Mouse (Mus musculus) midbrain, embryonic 15.5 days (tissue): ENCODE measurements around the gene Hdac11. TPM values are rescaled to one million over a fixed set of nuclear protein-coding genes. Genes with fewer than 3 reads are reported as not detected.

Experiments used
- ATAC-seq: fragments of 200-750 bp; cut with Nextera tagmentation; replicated peaks from 2 replicates; pipeline ENCODE4 v1.8.0; 2017; ENCODE audit warnings: moderate TSS enrichment
- H3K27ac ChIP-seq: fragments of 300-500 bp; sonication (generic); 2 replicates; pipeline ENCODE4 v1.5.1; 2015; ENCODE audit warnings: mild to moderate bottlenecking, inconsistent platforms
- H3K27me3 ChIP-seq: fragments of 300-500 bp; sonication (generic); replicated peaks from 2 replicates; pipeline ENCODE4 v1.6.1; 2015; ENCODE audit warnings: inconsistent platforms
- H3K36me3 ChIP-seq: fragments of 300-500 bp; sonication (generic); replicated peaks from 2 replicates; pipeline ENCODE4 v1.6.1; 2015; ENCODE audit warnings: inconsistent platforms
- H3K4me1 ChIP-seq: fragments of 300-500 bp; sonication (generic); 2 replicates; pipeline ENCODE4 v1.6.1; 2015; ENCODE audit warnings: inconsistent platforms
- H3K4me2 ChIP-seq: fragments of 300-500 bp; sonication (generic); 2 replicates; pipeline ENCODE4 v1.6.1; 2015; ENCODE audit warnings: inconsistent platforms, mild to moderate bottlenecking, moderate library complexity
- H3K4me3 ChIP-seq: fragments of 300-500 bp; sonication (generic); 2 replicates; pipeline ENCODE4 v1.5.1; 2015; ENCODE audit warnings: mild to moderate bottlenecking, inconsistent platforms
- H3K9ac ChIP-seq: fragments of 300-500 bp; sonication (generic); 2 replicates; pipeline ENCODE4 v1.6.1; 2015; ENCODE audit warnings: mild to moderate bottlenecking, inconsistent platforms
- H3K9me3 ChIP-seq: fragments of 300-500 bp; sonication (generic); 2 replicates; pipeline ENCODE4 v1.6.1; 2016; ENCODE audit warnings: inconsistent platforms
- WGBS: fragments of 180-500 bp; shearing (Covaris S2); methylation state at CpG from one replicate; pipeline ENCODE4 v1.1.7; 2015; ENCODE audit warnings: mixed read lengths; 5-methylcytosine and 5-hydroxymethylcytosine counted together
- polyA plus RNA-seq: library from polyadenylated mRNA; unstranded; fragments of >200 nt; fragmentation: Nextera tagmentation; extraction: Ambion mirVana; gene quantifications from 2 replicates; pipeline ENCODE4 v1.2.1, GENCODE M21; 2015

The Hdac11 gene
- polyA plus RNA-seq, 1 experiment from 2014 or later: 46.5 TPM

DNA sequence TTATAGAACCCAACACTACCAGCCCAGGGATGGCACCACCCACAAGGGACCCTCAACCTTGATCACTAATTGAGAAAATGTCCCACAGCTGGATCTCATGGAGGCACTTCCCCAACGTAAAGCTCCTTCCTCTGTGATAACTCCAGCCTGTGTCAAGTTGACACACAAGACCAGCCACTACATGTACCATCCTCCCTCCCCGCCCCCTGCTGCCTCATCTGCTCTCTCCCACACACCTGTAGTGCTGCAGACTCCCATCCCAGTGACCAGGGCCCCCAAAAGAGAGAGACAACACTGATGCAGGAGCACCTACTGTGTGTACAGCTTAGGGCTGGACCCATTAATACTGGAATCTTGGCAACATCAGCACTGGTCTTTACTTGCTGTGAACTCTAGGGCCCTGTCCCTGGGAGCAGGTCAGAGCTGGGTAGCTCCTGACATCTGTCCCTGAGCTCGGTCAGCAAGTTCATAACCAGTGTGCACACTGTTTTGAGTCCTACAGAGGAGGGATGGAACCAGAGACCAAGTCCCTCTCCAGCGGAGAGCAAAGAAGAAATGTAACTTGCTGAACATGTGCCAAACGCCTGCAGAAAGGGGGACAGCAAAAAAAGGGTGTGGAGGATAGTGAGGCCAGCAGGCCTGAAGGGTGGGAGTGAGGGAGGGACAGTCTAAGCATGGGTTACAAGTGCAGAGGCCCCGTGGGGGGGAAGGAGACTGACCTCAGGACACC is 5.2 kb downstream of the Hdac11 start:
- no peaks in the 10 kb centered on the region for H3K9me3 ChIP-seq
- ATAC-seq: no peak

DNA sequence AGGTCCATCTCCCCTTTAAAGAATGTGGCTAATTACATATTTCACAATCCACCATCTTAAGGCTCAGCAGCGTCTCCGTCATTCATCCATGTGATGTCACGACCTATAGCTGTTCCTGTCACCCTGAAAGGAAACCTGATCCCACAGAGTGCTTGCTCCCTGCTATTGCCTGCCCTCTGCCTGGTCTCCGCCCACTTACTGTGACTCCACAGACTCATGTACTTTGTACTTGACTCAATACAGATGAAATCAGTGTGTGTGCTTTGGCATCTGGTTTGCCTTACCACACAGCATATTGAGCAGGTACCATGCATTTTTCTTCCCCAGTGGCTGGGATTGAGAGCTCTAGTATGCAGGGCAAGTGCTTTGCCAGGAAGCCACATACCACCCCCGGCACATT is 5.8 kb downstream of the Hdac11 start:
- H3K9me3 ChIP-seq: no peaks in the 10 kb centered on the region
- no peak overlapping the region for H3K4me2 ChIP-seq
- H3K9ac ChIP-seq: no peak overlapping the region
- peaks cover 55% of the 10 kb centered on the region for H3K4me1 ChIP-seq
- 0 out of 2 replicates have a peak, but pooled peaks cover 8% of the 10 kb centered on the region for H3K36me3 ChIP-seq
- WGBS: 91% methylated on average over 5 of the region's 5 CpGs
- no peak overlapping the region for H3K27ac ChIP-seq
- no peaks in the 10 kb centered on the region for H3K27me3 ChIP-seq
- no peak overlapping the region for H3K4me3 ChIP-seq
- no peak for ATAC-seq

More for the DNA sequence above, 5.2 kb downstream of the Hdac11 start:
- H3K27ac ChIP-seq: no peak overlapping the region
- H3K4me1 ChIP-seq: peaks cover 60% of the 10 kb centered on the region
- no peak overlapping the region for H3K4me3 ChIP-seq
- no peak overlapping the region for H3K4me2 ChIP-seq
- WGBS: 83% methylated on average over 6 of the region's 6 CpGs
- 0 out of 2 replicates have a peak, but pooled peaks cover 6% of the 10 kb centered on the region for H3K36me3 ChIP-seq
- H3K27me3 ChIP-seq: no peaks in the 10 kb centered on the region
- no peak overlapping the region for H3K9ac ChIP-seq

DNA sequence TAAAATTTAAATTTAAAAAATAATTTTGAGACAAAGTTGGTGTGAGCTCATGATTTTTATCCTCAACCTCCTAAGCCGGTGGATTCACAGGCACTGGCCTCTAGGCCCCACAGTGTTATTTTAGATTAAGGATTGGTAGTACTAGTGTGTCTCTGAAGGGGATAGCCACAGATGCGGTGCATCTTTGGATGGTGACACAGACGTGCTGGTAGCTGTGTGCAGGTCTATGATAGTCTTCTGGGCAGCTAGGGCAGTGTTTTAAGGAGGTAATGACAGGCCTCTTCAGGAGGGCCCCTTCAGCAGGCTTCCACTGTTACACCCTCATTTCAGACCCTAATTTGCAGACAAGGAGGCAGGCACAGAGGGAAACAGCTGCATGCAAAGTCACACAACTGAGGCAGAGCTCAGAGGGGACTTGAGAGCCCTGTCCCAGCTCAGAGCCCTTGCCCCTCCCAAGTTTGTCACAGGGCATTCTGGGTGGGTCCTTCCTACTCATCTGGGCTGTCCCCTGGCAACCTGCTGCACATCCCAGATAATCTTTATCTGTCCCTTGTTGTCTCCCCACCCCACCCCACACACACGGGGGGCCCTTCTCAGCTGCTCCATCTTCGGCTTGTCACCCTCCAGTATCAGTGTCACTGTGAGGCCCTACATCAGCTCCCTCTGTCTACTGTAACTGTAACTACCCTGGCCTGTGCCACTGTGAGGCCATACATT is 6.9 kb downstream of the Hdac11 start:
- H3K4me3 ChIP-seq: no peak overlapping the region
- H3K9me3 ChIP-seq: no peaks in the 10 kb centered on the region
- 0 out of 2 replicates have a peak, but pooled peaks cover 8% of the 10 kb centered on the region for H3K36me3 ChIP-seq
- no peaks in the 10 kb centered on the region for H3K27me3 ChIP-seq
- H3K27ac ChIP-seq: no peak overlapping the region
- peaks cover 45% of the 10 kb centered on the region for H3K4me1 ChIP-seq
- no peak overlapping the region for H3K9ac ChIP-seq
- no peak overlapping the region for H3K4me2 ChIP-seq
- ATAC-seq: no peak
- WGBS: 75% methylated on average over 5 of the region's 5 CpGs

DNA sequence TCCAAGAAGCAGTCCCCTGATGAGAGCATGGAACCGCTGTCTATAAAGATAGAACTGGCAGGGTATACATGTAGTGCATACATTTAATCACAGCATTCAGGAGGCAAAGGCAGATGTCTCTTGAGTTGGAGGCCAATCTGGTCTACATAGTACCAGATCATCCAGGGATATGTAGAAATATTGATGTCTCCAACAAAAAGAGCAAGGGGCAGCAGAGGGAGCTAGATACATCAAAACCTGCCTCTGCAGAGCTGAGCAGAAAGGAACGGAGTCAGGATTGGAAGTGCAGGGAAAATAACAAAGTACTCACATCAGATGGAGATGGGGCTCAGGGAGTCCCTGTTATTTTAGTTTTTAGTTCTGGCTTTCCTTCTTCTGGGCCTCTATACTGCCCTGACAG is 8.1 kb downstream of the Hdac11 start:
- ATAC-seq: no peak
- H3K27ac ChIP-seq: peak overlapping the region; percentile 28; the same call in 1 of the 2 replicates
- no peaks in the 10 kb centered on the region for H3K9me3 ChIP-seq
- no peak overlapping the region for H3K4me3 ChIP-seq
- peaks cover 32% of the 10 kb centered on the region for H3K4me1 ChIP-seq
- no peak overlapping the region for H3K4me2 ChIP-seq
- no peak overlapping the region for H3K9ac ChIP-seq
- no peaks in the 10 kb centered on the region for H3K27me3 ChIP-seq
- 0 out of 2 replicates have a peak, but pooled peaks cover 8% of the 10 kb centered on the region for H3K36me3 ChIP-seq
- 57% methylated on average over 2 of the region's 2 CpGs for WGBS

DNA sequence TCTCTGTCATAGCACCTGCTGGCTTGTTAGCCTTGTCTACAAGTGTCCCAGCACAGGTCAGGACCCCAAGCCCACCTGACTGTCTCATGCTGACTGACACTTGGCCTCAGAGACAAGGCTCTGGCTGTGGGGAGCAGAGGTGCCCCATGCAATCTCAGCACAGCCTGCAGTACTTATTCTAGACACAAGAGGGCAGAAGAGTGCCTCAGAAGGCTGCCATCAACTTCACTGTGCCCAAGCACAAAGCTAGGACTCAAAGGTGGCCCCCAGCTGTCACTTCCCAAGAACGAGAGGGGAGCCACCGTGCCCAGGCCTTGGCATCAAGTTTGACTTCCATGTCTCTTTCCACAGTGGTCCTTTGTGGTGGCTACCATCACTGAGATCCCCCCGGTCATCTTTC is 8.7 kb downstream of the Hdac11 start:
- no peak overlapping the region for H3K9ac ChIP-seq
- peak overlapping the region; percentile 28; the same call in 1 of the 2 replicates for H3K27ac ChIP-seq
- H3K4me3 ChIP-seq: no peak overlapping the region
- WGBS: 30% methylated on average over 3 of the region's 3 CpGs
- no peaks in the 10 kb centered on the region for H3K27me3 ChIP-seq
- 0 out of 2 replicates have a peak, but pooled peaks cover 8% of the 10 kb centered on the region for H3K36me3 ChIP-seq
- ATAC-seq: peak; percentile 21; the same call in 1 of the 2 replicates
- peaks cover 27% of the 10 kb centered on the region for H3K4me1 ChIP-seq
- H3K4me2 ChIP-seq: no peak overlapping the region
- no peaks in the 10 kb centered on the region for H3K9me3 ChIP-seq

DNA sequence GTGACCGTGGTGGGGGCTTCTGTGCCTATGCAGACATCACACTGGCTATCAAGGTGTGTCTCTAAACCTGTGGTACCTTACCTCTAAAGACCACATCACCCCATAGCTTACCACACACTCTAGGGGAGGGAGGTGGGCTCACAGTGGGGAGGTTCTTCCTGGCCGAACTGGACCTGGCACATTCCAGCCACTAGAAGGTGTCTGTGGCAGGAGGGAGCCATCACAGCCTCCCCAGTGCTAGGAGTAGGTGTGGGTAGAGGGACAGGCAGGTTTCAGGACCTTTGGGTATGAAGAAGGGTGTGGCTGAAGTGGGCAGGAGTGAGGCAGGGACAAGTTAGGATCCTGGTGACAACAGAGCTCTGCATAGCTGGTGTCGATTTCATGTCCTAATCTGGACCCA is 11.4 kb downstream of the Hdac11 start:
- no peak overlapping the region for H3K27ac ChIP-seq
- no peaks in the 10 kb centered on the region for H3K9me3 ChIP-seq
- no peak overlapping the region for H3K4me2 ChIP-seq
- H3K4me3 ChIP-seq: no peak overlapping the region
- ATAC-seq: no peak
- no peaks in the 10 kb centered on the region for H3K27me3 ChIP-seq
- H3K36me3 ChIP-seq: peaks cover 21% of the 10 kb centered on the region; the same call in 1 of the 2 replicates
- 59% methylated on average over 3 of the region's 3 CpGs for whole genome bisulfite sequencing
- H3K9ac ChIP-seq: no peak overlapping the region
- peaks cover 12% of the 10 kb centered on the region for H3K4me1 ChIP-seq

DNA sequence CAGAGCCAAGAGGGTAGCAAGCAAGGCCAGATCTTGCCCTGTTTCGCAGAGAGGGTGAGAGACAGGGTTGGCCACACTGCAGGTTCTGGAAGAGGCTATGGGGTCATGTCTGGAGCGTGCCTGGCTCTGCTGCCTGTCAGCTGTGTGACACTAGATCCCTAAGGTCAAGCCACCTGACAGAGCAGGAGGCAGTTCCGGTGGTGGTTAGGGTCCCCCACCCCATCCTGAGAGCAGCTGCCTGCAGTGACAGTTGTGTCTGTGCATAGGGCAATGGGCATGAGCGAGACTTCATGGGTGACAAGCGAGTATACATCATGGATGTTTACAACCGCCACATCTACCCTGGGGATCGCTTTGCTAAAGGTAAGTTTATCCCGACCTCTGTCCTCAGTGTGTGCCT is 12.7 kb downstream of the Hdac11 start:
- Histone ChIP-seq H3K4me2 (no peak overlapping the region), H3K9me3 (no peaks in the 10 kb centered on the region), H3K36me3 (peaks cover 26% of the 10 kb centered on the region; the same call in 1 of the 2 replicates), H3K27me3 (no peaks in the 10 kb centered on the region), H3K27ac (no peak overlapping the region), H3K4me1 (peaks cover 12% of the 10 kb centered on the region), H3K4me3 (no peak overlapping the region), H3K9ac (no peak overlapping the region)
- WGBS: 93% methylated on average over 8 of the region's 8 CpGs
- ATAC-seq: no peak

DNA sequence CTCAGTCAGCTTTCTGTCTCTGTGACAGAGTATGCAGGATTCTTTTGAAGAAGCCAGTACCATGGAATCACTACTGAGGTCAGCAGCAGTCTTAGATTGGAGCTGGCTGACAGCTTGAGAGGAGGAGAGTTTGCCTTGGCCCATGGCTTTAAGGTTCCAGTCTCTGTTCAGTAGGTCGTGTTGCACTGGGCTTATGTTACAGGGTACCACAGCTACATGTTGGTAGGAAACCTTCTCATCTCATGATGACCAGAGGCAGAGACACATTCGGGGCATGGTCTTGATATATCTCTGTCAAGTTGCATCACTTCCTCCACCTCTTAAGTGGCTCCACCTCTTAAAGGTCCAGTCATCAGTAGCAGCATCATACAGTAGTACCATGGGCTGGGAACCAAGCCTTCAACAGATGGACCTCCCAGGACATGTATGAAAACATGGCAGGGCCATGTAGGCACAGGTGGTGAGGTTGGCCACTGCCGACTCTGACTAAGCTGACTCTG is 15.0 kb downstream of the Hdac11 start:
- Histone ChIP-seq H3K27me3 (no peaks in the 10 kb centered on the region), H3K9ac (no peak overlapping the region), H3K9me3 (no peaks in the 10 kb centered on the region), H3K4me2 (no peak overlapping the region), H3K4me3 (no peak overlapping the region), H3K27ac (no peak overlapping the region), H3K4me1 (no peaks in the 10 kb centered on the region), H3K36me3 (peaks cover 22% of the 10 kb centered on the region; the same call in 1 of the 2 replicates)
- WGBS: 83% methylated on average over 3 of the region's 3 CpGs
- ATAC-seq: no peak

DNA sequence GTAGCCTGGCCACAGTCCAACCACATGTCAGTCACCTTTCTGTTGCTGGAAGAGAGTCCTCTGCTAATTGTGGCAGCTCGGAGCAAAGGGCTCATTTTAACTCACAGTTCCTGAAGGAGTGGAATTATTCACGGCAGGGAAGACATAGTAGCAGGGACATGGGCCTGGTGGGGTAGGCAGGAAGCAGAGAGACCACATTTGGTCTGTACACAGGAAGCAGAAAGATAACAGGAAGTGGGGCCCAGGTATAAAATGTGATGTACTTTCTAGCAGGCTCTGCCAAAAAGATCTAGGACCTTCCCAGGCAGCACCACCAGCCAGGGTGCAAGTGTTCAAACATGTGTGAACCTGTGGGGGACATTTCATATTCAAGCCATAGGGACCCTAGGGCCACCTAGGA is 15.9 kb downstream of the Hdac11 start:
- 81% methylated on average over 2 of the region's 2 CpGs for WGBS
- H3K36me3 ChIP-seq: peaks cover 18% of the 10 kb centered on the region; the same call in 1 of the 2 replicates
- H3K27me3 ChIP-seq: no peaks in the 10 kb centered on the region

DNA sequence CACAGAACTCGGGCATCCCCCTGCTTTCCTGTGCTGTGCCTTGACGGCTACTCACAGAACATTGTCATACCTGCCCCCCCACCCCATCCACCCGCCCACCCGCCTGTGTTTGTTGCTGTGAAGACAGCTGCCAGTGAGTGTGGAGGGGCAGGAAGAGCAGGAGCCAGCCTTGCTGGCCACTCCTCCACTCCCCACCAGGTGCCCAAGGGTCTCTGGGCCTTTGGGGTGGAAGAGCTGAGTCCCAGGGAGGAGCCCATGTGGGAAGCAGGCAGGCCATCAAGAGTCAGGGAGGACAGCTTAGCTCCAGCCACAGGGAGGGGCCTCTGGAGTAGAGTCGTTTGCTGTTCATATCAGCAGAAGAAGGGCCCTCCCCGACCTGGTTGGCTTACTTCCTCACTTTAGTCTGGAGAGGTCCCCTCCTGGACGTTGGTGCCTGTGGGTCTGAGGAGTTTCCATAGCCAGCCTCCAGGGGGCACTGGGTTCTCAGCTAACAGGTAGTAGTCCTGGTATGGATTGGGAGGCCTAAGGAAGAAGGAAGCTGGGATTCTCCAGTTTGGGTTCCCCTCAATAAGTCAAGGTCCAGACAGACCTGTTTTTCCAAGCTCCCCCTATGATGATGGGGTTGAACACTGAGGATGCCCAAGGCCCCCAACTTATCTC is 16.9 kb downstream of the Hdac11 start:
- Histone ChIP-seq H3K36me3 (peaks cover 18% of the 10 kb centered on the region; the same call in 1 of the 2 replicates), H3K4me3 (no peak overlapping the region), H3K4me2 (no peak overlapping the region), H3K4me1 (no peaks in the 10 kb centered on the region), H3K9ac (no peak overlapping the region), H3K27me3 (no peaks in the 10 kb centered on the region), H3K27ac (no peak overlapping the region), H3K9me3 (no peaks in the 10 kb centered on the region)
- WGBS: 48% methylated on average over 7 of the region's 7 CpGs
- ATAC-seq: peak; percentile 37

More for the DNA sequence above, 15.9 kb downstream of the Hdac11 start:
- Histone ChIP-seq H3K9me3 (no peaks in the 10 kb centered on the region), H3K4me1 (no peaks in the 10 kb centered on the region), H3K9ac (no peak overlapping the region), H3K4me2 (no peak overlapping the region), H3K4me3 (no peak overlapping the region), H3K27ac (no peak overlapping the region)
- no peak for ATAC-seq

DNA sequence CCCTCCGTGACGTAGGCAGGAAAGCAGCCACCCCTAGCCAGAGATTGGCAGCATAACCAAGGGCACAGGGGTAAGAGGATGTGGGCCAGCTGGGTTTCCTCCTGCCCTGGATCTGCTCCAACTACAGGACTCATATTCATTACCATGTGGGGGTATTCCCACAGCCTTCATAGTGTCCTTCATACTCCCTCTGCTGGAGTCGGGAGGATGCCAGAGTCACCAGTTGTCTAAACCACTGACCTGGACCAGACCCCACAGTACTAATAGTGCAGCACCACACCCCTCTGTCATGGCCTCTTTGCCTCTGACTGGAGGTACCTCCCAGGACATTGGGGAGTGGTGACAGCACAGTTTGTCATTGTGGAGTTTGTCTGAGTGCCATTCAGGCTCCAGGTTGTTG is 17.7 kb downstream of the Hdac11 start:
- Histone ChIP-seq H3K4me2 (no peak overlapping the region), H3K4me1 (no peaks in the 10 kb centered on the region), H3K4me3 (no peak overlapping the region), H3K27me3 (no peaks in the 10 kb centered on the region), H3K36me3 (peaks cover 18% of the 10 kb centered on the region; the same call in 1 of the 2 replicates), H3K9ac (no peak overlapping the region), H3K27ac (no peak overlapping the region), H3K9me3 (no peaks in the 10 kb centered on the region)
- WGBS: 83% methylated on average over 3 of the region's 3 CpGs
- no peak for ATAC-seq

DNA sequence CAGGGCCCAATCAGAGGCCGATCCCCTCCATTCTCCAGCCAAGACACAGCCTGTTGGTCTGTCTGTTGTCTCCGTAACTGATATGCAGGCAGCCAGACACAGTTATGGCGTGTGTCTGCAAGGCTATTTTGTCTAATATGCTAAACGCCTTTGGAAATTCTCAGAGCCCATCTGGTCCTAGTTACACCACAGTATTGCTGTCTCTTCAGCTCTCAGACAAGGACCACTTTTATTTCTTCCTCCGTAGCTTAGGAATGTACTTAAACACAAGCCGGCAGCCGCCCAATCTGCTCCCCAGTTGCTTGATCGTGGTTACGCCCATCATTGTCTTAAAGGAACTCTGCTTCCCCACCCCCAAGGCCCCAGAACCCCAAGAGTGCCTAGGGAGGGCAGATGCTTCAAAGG is 24.3 kb downstream of the Hdac11 start:
- no peak overlapping the region for H3K4me3 ChIP-seq
- ATAC-seq: no peak
- WGBS: 64% methylated on average over 9 of the region's 9 CpGs
- H3K36me3 ChIP-seq: no peaks in the 10 kb centered on the region
- H3K27ac ChIP-seq: no peak overlapping the region
- no peaks in the 10 kb centered on the region for H3K27me3 ChIP-seq
- H3K4me1 ChIP-seq: no peaks in the 10 kb centered on the region
- no peak overlapping the region for H3K9ac ChIP-seq
- H3K9me3 ChIP-seq: no peaks in the 10 kb centered on the region
- no peak overlapping the region for H3K4me2 ChIP-seq
